Mouse (Mus musculus): ENCODE measurements around the gene Cast. TPM values are rescaled to one million over a fixed set of nuclear protein-coding genes. Genes with fewer than 3 reads are reported as not detected.

Gene Cast
- polyA plus RNA-seq, 1 experiment from 2014 or later = 6.8 TPM

Other genes with a start within 250 kb of the Cast start
- 4.5 and 5.2 TPM in 2 replicates for gene Erap1, start 169.2 kb downstream of the Cast start, polyA plus RNA-seq (2015; fragmentation: Nextera tagmentation; extraction: Ambion mirVana)

All from midbrain, embryonic 13.5 days (tissue).